Mouse (Mus musculus) stomach, adult 2 months (tissue): Measurements from ENCODE around the gene B230217C12Rik. TPM values are rescaled to one million over a fixed set of nuclear protein-coding genes. Genes with fewer than 3 reads are reported as not detected.

Experiments used
- polyA plus RNA-seq: library from polyadenylated mRNA; depleted of rRNA; stranded (reverse); fragments of >200 nt; gene quantifications from 2 replicates; pipeline ENCODE4 v1.2.3, GENCODE M21; 2012; rRNA removed

Gene B230217C12Rik
- polyA plus RNA-seq, result 0.18 and 0.49 TPM in 2 replicates

GRCm38 (mm10) chr11:97840539-97840954 lies at the start of gene B230217C12Rik:
B230217C12Rik (plus strand) TSS chr11:97840780.

GRCm38 (mm10) chr11:97798782-97799145 lies 41.8 kb upstream of the B230217C12Rik start, which contains the start of gene Lasp1:
Lasp1 (plus strand) TSS chr11:97799000.

GRCm38 (mm10) chr11:97883918-97884600 lies 43.5 kb downstream of the B230217C12Rik start, which contains the start of gene Fbxo47:
Fbxo47 (minus strand) TSS chr11:97884154.

Other genes starting within 250 kb of the B230217C12Rik start
- 10.8 and 47.3 TPM in 2 replicates for gene Epop, start 211.1 kb upstream of the B230217C12Rik start, polyA plus RNA-seq
- 17.2 and 18.0 TPM in 2 replicates for gene Mllt6, start 177.4 kb upstream of the B230217C12Rik start, polyA plus RNA-seq
- 20.8 and 28.9 TPM in 2 replicates for gene Cisd3, start 155.0 kb upstream of the B230217C12Rik start, polyA plus RNA-seq
- gene Pcgf2, start 140.3 kb upstream of the B230217C12Rik start, polyA plus RNA-seq, result 61.2 and 61.9 TPM in 2 replicates
- 154 and 171 TPM in 2 replicates for gene Psmb3, start 137.4 kb upstream of the B230217C12Rik start, polyA plus RNA-seq
- 3.1 and 4.2 TPM in 2 replicates for gene Pip4k2b, start 96.1 kb upstream of the B230217C12Rik start, polyA plus RNA-seq
- gene Cwc25, start 74.2 kb upstream of the B230217C12Rik start, polyA plus RNA-seq, result 1.8 and 1.9 TPM in 2 replicates
- gene 1700001P01Rik, start 64.9 kb upstream of the B230217C12Rik start, polyA plus RNA-seq, result not detected in 2 replicates
- gene Rpl23, start 58.3 kb upstream of the B230217C12Rik start, polyA plus RNA-seq, result 11.0 and 11.8 TPM in 2 replicates
- 129 and 134 TPM in 2 replicates for gene Lasp1, start 41.8 kb upstream of the B230217C12Rik start, polyA plus RNA-seq
- gene Fbxo47, start 43.4 kb downstream of the B230217C12Rik start, polyA plus RNA-seq, result 0.14 TPM in 1 of 2 replicates, not detected in the other
- gene Plxdc1, start 145.7 kb downstream of the B230217C12Rik start, polyA plus RNA-seq, result 0.67 and 0.73 TPM in 2 replicates
- gene Arl5c, start 155.4 kb downstream of the B230217C12Rik start, polyA plus RNA-seq, result 0.55 and 0.78 TPM in 2 replicates
- 9.5 and 10.0 TPM in 2 replicates for gene Cacnb1, start 182.3 kb downstream of the B230217C12Rik start, polyA plus RNA-seq
- gene Rpl19, start 185.9 kb downstream of the B230217C12Rik start, polyA plus RNA-seq, result 123 and 146 TPM in 2 replicates
- 0.22 and 0.30 TPM in 2 replicates for gene Stac2, start 212.7 kb downstream of the B230217C12Rik start, polyA plus RNA-seq